Comparison of ENCODE assay signal across 8 mouse cellular contexts in genomic region chr17:34032174-34032632, GRCm38 (mm10). TPM values are rescaled to one million over a fixed set of nuclear protein-coding genes. Genes with fewer than 3 reads are reported as not detected.
DNase-seq lines count a peak whose midpoint lies in the region; ATAC-seq and TF ChIP-seq lines count a peak whose summit lies in the region.

No protein-coding gene starts in this region.

- H3K9ac ChIP-seq in heart, postnatal 0 days (replicated peaks; ENCODE audit: low read depth, low read length) = peak overlapping the region; percentile 73
- peak overlapping the region; percentile 91 for H3K9ac ChIP-seq in limb, embryonic 13.5 days
- peak overlapping the region; percentile 96 for H3K9ac ChIP-seq in midbrain, embryonic 13.5 days (replicated peaks)

- no peak for TF ChIP-seq POLR2A in brain, embryonic 14.5 days (IDR thresholded peaks at IDR 0.05; ENCODE audit: borderline replicate concordance, extremely low read depth, insufficient read depth, insufficient read length, poor library complexity, severe bottlenecking)
- TF ChIP-seq POLR2A in thymus, adult 2 months (IDR thresholded peaks at IDR 0.05; ENCODE audit: control insufficient read depth, extremely low read depth, insufficient read depth, low read length, poor library complexity) = no peak

- peaks cover 24% of the 10 kb centered on the region for H3K4me1 ChIP-seq in heart, postnatal 0 days (ENCODE audit: control insufficient read depth, insufficient read depth)
- peaks cover 49% of the 10 kb centered on the region for H3K4me1 ChIP-seq in limb, embryonic 13.5 days
- H3K4me1 ChIP-seq in midbrain, embryonic 13.5 days (replicated peaks) = peaks cover 55% of the 10 kb centered on the region
- H3K4me1 ChIP-seq in thymus, adult 2 months (replicated peaks; ENCODE audit: control insufficient read depth, insufficient read depth, low read length) = peaks cover 34% of the 10 kb centered on the region

- ATAC-seq in heart, postnatal 0 days (ENCODE audit: insufficient read depth, low read depth) = peak; percentile 25
- ATAC-seq in limb, embryonic 13.5 days (ENCODE audit: low FRiP score, low read depth) = no peak
- no peak for ATAC-seq in midbrain, embryonic 13.5 days
- ATAC-seq in cerebellum, adult (ENCODE audit: insufficient number of reproducible peaks, low FRiP score, low TSS enrichment) = no peak

- H3K27ac ChIP-seq in heart, postnatal 0 days (ENCODE audit: low read depth) = peak overlapping the region; percentile 96
- H3K27ac ChIP-seq in limb, embryonic 13.5 days = peak overlapping the region; percentile 95
- peak overlapping the region; percentile 98 for H3K27ac ChIP-seq in midbrain, embryonic 13.5 days
- H3K27ac ChIP-seq in thymus, adult 2 months (ENCODE audit: control insufficient read depth, insufficient read depth, low read length) = peak overlapping the region; percentile 15; the same call in 1 of the 2 replicates

- no peaks in the 10 kb centered on the region for H3K27me3 ChIP-seq in heart, postnatal 0 days (ENCODE audit: control insufficient read depth, insufficient read depth, low read length)
- peaks cover 2% of the 10 kb centered on the region for H3K27me3 ChIP-seq in limb, embryonic 13.5 days
- no peaks in the 10 kb centered on the region for H3K27me3 ChIP-seq in midbrain, embryonic 13.5 days
- no peaks in the 10 kb centered on the region for H3K27me3 ChIP-seq in thymus, adult 2 months (ENCODE audit: control insufficient read depth, insufficient read depth, low read length)

- no peak for TF ChIP-seq CTCF in brain, embryonic 14.5 days (IDR thresholded peaks at IDR 0.05; ENCODE audit: borderline replicate concordance, extremely low read depth, insufficient read depth, insufficient read length)
- TF ChIP-seq CTCF in heart, postnatal 0 days (IDR thresholded peaks at IDR 0.05; ENCODE audit: low read depth) = no peak
- 0 out of 2 replicates have a peak, but pooled peaks have one; percentile 28 for TF ChIP-seq CTCF in thymus, adult 2 months (IDR thresholded peaks at IDR 0.05; ENCODE audit: borderline replicate concordance, control insufficient read depth, extremely low read depth, insufficient read depth, low read length, poor library complexity)

- TF ChIP-seq EP300 in heart, postnatal 0 days (IDR thresholded peaks at IDR 0.05; ENCODE audit: low read depth) = no peak

- no peaks in the 10 kb centered on the region for H3K9me3 ChIP-seq in heart, postnatal 0 days (replicated peaks; ENCODE audit: control insufficient read depth, low read length)
- H3K9me3 ChIP-seq in limb, embryonic 13.5 days = no peaks in the 10 kb centered on the region
- no peaks in the 10 kb centered on the region for H3K9me3 ChIP-seq in midbrain, embryonic 13.5 days

- peak; percentile 45 for DNase-seq in retina, postnatal 7 days (ENCODE audit: low read depth, low spot score)
- no peak for DNase-seq in retina, embryonic 14.5 days (ENCODE audit: low spot score)
- DNase-seq in brain, embryonic 14.5 days (ENCODE audit: low read depth) = peak; percentile 60
- peak; percentile 47 for DNase-seq in heart, postnatal 0 days (ENCODE audit: low spot score)
- peak; percentile 78 for DNase-seq in thymus, adult 2 months

- peaks cover 45% of the 10 kb centered on the region for H3K36me3 ChIP-seq in heart, postnatal 0 days (replicated peaks; ENCODE audit: control insufficient read depth, insufficient read depth, low read length)
- peaks cover 64% of the 10 kb centered on the region for H3K36me3 ChIP-seq in limb, embryonic 13.5 days
- H3K36me3 ChIP-seq in midbrain, embryonic 13.5 days = peaks cover 55% of the 10 kb centered on the region
- H3K36me3 ChIP-seq in thymus, adult 2 months (ENCODE audit: control insufficient read depth, insufficient read depth, low read length) = peaks cover 12% of the 10 kb centered on the region

- H3K4me2 ChIP-seq in heart, postnatal 0 days (ENCODE audit: low read depth, low read length) = peak overlapping the region; percentile 85
- peak overlapping the region; percentile 91 for H3K4me2 ChIP-seq in limb, embryonic 13.5 days (replicated peaks)
- H3K4me2 ChIP-seq in midbrain, embryonic 13.5 days (replicated peaks) = peak overlapping the region; percentile 100

- peak overlapping the region; percentile 63 for H3K4me3 ChIP-seq in heart, postnatal 0 days (ENCODE audit: low read depth, low read length)
- peak overlapping the region; percentile 85 for H3K4me3 ChIP-seq in limb, embryonic 13.5 days
- H3K4me3 ChIP-seq in midbrain, embryonic 13.5 days (replicated peaks) = peak overlapping the region; percentile 90
- peak overlapping the region; percentile 81 for H3K4me3 ChIP-seq in thymus, adult 2 months (ENCODE audit: control insufficient read depth, insufficient read depth, low read length)

- 1% methylated on average over 45 of the region's 48 CpGs for WGBS in heart, postnatal 0 days
- WGBS in limb, embryonic 13.5 days = under 1% methylated on average over 41 of the region's 48 CpGs
- under 1% methylated on average over 30 of the region's 48 CpGs for whole genome bisulfite sequencing in midbrain, embryonic 13.5 days
- WGBS in thymus, adult 2 months = 0% methylated on average over 47 of the region's 48 CpGs

RNA-seq across cellular contexts. Expression of gene Rxrb, which starts 0.6 kb away (rescaled TPM):
- polyA plus RNA-seq in brain, embryonic 14.5 days (2012; rRNA removed) = 83.9 and 97.4 TPM in 2 replicates
- total RNA-seq in heart, postnatal 0 days (2014; rRNA removed; ENCODE audit: low replicate concordance) = 29.4 and 36.6 TPM in 2 replicates
- polyA plus RNA-seq in heart, postnatal 0 days (2015; fragmentation: Nextera tagmentation; extraction: Ambion mirVana) = 28.4 and 31.2 TPM in 2 replicates
- 56.1 and 59.1 TPM in 2 replicates for polyA plus RNA-seq in limb, embryonic 13.5 days (2015; fragmentation: Nextera tagmentation; extraction: Ambion mirVana)
- polyA plus RNA-seq in midbrain, embryonic 13.5 days (2015; fragmentation: Nextera tagmentation; extraction: Ambion mirVana) = 57.9 and 62.7 TPM in 2 replicates
- 143 and 164 TPM in 2 replicates for polyA plus RNA-seq in thymus, adult 2 months (2012; rRNA removed)

RNA-seq across cellular contexts. Expression of gene Slc39a7, which starts 0.7 kb away (rescaled TPM):
- polyA plus RNA-seq in brain, embryonic 14.5 days (2012; rRNA removed) = 133 and 138 TPM in 2 replicates
- total RNA-seq in heart, postnatal 0 days (2014; rRNA removed; ENCODE audit: low replicate concordance) = 88.7 and 97.2 TPM in 2 replicates
- 79.7 and 85.4 TPM in 2 replicates for polyA plus RNA-seq in heart, postnatal 0 days (2015; fragmentation: Nextera tagmentation; extraction: Ambion mirVana)
- 237 and 244 TPM in 2 replicates for polyA plus RNA-seq in limb, embryonic 13.5 days (2015; fragmentation: Nextera tagmentation; extraction: Ambion mirVana)
- 176 and 180 TPM in 2 replicates for polyA plus RNA-seq in midbrain, embryonic 13.5 days (2015; fragmentation: Nextera tagmentation; extraction: Ambion mirVana)
- polyA plus RNA-seq in thymus, adult 2 months (2012; rRNA removed) = 187 and 195 TPM in 2 replicates

RNA-seq across cellular contexts. Expression of gene H2-Ke6, which starts 4.3 kb away (rescaled TPM):
- 88.8 and 156 TPM in 2 replicates for polyA plus RNA-seq in brain, embryonic 14.5 days (2012; rRNA removed)
- total RNA-seq in heart, postnatal 0 days (2014; rRNA removed; ENCODE audit: low replicate concordance) = 80.6 and 101 TPM in 2 replicates
- polyA plus RNA-seq in heart, postnatal 0 days (2015; fragmentation: Nextera tagmentation; extraction: Ambion mirVana) = 58.5 and 64.6 TPM in 2 replicates
- 50.0 and 59.4 TPM in 2 replicates for polyA plus RNA-seq in limb, embryonic 13.5 days (2015; fragmentation: Nextera tagmentation; extraction: Ambion mirVana)
- 80.5 and 91.7 TPM in 2 replicates for polyA plus RNA-seq in midbrain, embryonic 13.5 days (2015; fragmentation: Nextera tagmentation; extraction: Ambion mirVana)
- 127 and 141 TPM in 2 replicates for polyA plus RNA-seq in thymus, adult 2 months (2012; rRNA removed)

RNA-seq across cellular contexts. Expression of gene Col11a2, which starts 7.0 kb away (rescaled TPM):
- polyA plus RNA-seq in brain, embryonic 14.5 days (2012; rRNA removed) = 11.5 and 11.8 TPM in 2 replicates
- 1.4 and 1.9 TPM in 2 replicates for total RNA-seq in heart, postnatal 0 days (2014; rRNA removed; ENCODE audit: low replicate concordance)
- 0.25 and 0.29 TPM in 2 replicates for polyA plus RNA-seq in heart, postnatal 0 days (2015; fragmentation: Nextera tagmentation; extraction: Ambion mirVana)
- 46.3 and 56.6 TPM in 2 replicates for polyA plus RNA-seq in limb, embryonic 13.5 days (2015; fragmentation: Nextera tagmentation; extraction: Ambion mirVana)
- 2.1 and 2.5 TPM in 2 replicates for polyA plus RNA-seq in midbrain, embryonic 13.5 days (2015; fragmentation: Nextera tagmentation; extraction: Ambion mirVana)
- 8.5 and 11.8 TPM in 2 replicates for polyA plus RNA-seq in thymus, adult 2 months (2012; rRNA removed)

RNA-seq across cellular contexts. Expression of gene Ring1, which starts 7.7 kb away (rescaled TPM):
- 58.8 and 68.8 TPM in 2 replicates for polyA plus RNA-seq in brain, embryonic 14.5 days (2012; rRNA removed)
- 22.5 and 48.5 TPM in 2 replicates for total RNA-seq in heart, postnatal 0 days (2014; rRNA removed; ENCODE audit: low replicate concordance)
- polyA plus RNA-seq in heart, postnatal 0 days (2015; fragmentation: Nextera tagmentation; extraction: Ambion mirVana) = 10.3 and 11.9 TPM in 2 replicates
- 19.1 and 19.8 TPM in 2 replicates for polyA plus RNA-seq in limb, embryonic 13.5 days (2015; fragmentation: Nextera tagmentation; extraction: Ambion mirVana)
- polyA plus RNA-seq in midbrain, embryonic 13.5 days (2015; fragmentation: Nextera tagmentation; extraction: Ambion mirVana) = 20.1 and 24.3 TPM in 2 replicates
- 38.4 and 40.7 TPM in 2 replicates for polyA plus RNA-seq in thymus, adult 2 months (2012; rRNA removed)

Comparison
In these comparisons a context has a peak if more than half of its experiments do, and no peak if none do; other contexts are left out.
1. H3K27ac ChIP-seq: peak in every context shown above with its lines; median percentile 98 in midbrain, embryonic 13.5 days; 96 in heart, postnatal 0 days; 95 in limb, embryonic 13.5 days; 15 in thymus, adult 2 months.